Mouse (Mus musculus): ENCODE measurements around the gene Vmn1r1. TPM values are rescaled to one million over a fixed set of nuclear protein-coding genes. Genes with fewer than 3 reads are reported as not detected.

Vmn1r1 gene
- polyA plus RNA-seq, 1 experiment = not detected

- Histone ChIP-seq H3K27ac (ENCODE audit: insufficient read depth, low read length) (no peak overlapping the region), H3K4me3 (ENCODE audit: low read depth, low read length) (peak overlapping the region; percentile 0; the same call in 1 of the 2 replicates), H3K9me3 (replicated peaks; ENCODE audit: control insufficient read depth, insufficient read depth, low read length, poor library complexity, severe bottlenecking) (no peaks in the 10 kb centered on the region), H3K27me3 (ENCODE audit: control insufficient read depth, insufficient read depth, low read length, poor library complexity, severe bottlenecking) (no peaks in the 10 kb centered on the region), H3K4me1 (ENCODE audit: control insufficient read depth, insufficient read depth, low read length) (no peaks in the 10 kb centered on the region), H3K36me3 (ENCODE audit: control insufficient read depth, insufficient read depth, low read length, poor library complexity, severe bottlenecking) (no peaks in the 10 kb centered on the region), H3K9ac (ENCODE audit: low read depth, poor library complexity, severe bottlenecking) (no peak overlapping the region)
- TF ChIP-seq CTCF (IDR thresholded peaks at IDR 0.05; ENCODE audit: low read depth, low read length) (peak; percentile 94), POLR2A (IDR thresholded peaks at IDR 0.05; ENCODE audit: insufficient read depth, low read length) (no peak)
These were observed 23.9 kb downstream of the Vmn1r1 start for GRCm38 (mm10) chr1:182140370-182140769.

- H3K9ac ChIP-seq (ENCODE audit: low read depth, poor library complexity, severe bottlenecking) = no peak overlapping the region
- H3K9me3 ChIP-seq (replicated peaks; ENCODE audit: control insufficient read depth, insufficient read depth, low read length, poor library complexity, severe bottlenecking) = no peaks in the 10 kb centered on the region
- TF ChIP-seq CTCF (IDR thresholded peaks at IDR 0.05; ENCODE audit: low read depth, low read length) (no peak), EP300 (IDR thresholded peaks at IDR 0.05; ENCODE audit: insufficient read depth, low read depth, low read length) (no peak), POLR2A (IDR thresholded peaks at IDR 0.05; ENCODE audit: insufficient read depth, low read length) (no peak)
- H3K36me3 ChIP-seq (ENCODE audit: control insufficient read depth, insufficient read depth, low read length, poor library complexity, severe bottlenecking) = no peaks in the 10 kb centered on the region
- H3K4me1 ChIP-seq (ENCODE audit: control insufficient read depth, insufficient read depth, low read length) = no peaks in the 10 kb centered on the region
- H3K27ac ChIP-seq (ENCODE audit: insufficient read depth, low read length) = no peak overlapping the region
- peak overlapping the region; percentile 0; the same call in 1 of the 2 replicates for H3K4me3 ChIP-seq (ENCODE audit: low read depth, low read length)
- H3K27me3 ChIP-seq (ENCODE audit: control insufficient read depth, insufficient read depth, low read length, poor library complexity, severe bottlenecking) = no peaks in the 10 kb centered on the region
These were observed 24.3 kb downstream of the Vmn1r1 start for GRCm38 (mm10) chr1:182139937-182140336.

- Histone ChIP-seq H3K4me1 (ENCODE audit: control insufficient read depth, insufficient read depth, low read length) (no peaks in the 10 kb centered on the region), H3K36me3 (ENCODE audit: control insufficient read depth, insufficient read depth, low read length, poor library complexity, severe bottlenecking) (no peaks in the 10 kb centered on the region), H3K9ac (ENCODE audit: low read depth, poor library complexity, severe bottlenecking) (no peak overlapping the region)
These were observed 26.1 kb downstream of the Vmn1r1 start for GRCm38 (mm10) chr1:182138172-182138571.

GRCm38 (mm10) chr1:182137204-182138125 lies 26.8 kb downstream of the Vmn1r1 start:
- 0 out of 2 replicates have a peak overlapping the region, but pooled peaks have one; percentile 2 for H3K4me3 ChIP-seq (ENCODE audit: low read depth, low read length)
- no peak overlapping the region for H3K27ac ChIP-seq (ENCODE audit: insufficient read depth, low read length)
- no peaks in the 10 kb centered on the region for H3K27me3 ChIP-seq (ENCODE audit: control insufficient read depth, insufficient read depth, low read length, poor library complexity, severe bottlenecking)
- TF ChIP-seq POLR2A (IDR thresholded peaks at IDR 0.05; ENCODE audit: insufficient read depth, low read length) (no peak), CTCF (IDR thresholded peaks at IDR 0.05; ENCODE audit: low read depth, low read length) (no peak), EP300 (IDR thresholded peaks at IDR 0.05; ENCODE audit: insufficient read depth, low read depth, low read length) (no peak)
- no peaks in the 10 kb centered on the region for H3K4me1 ChIP-seq (ENCODE audit: control insufficient read depth, insufficient read depth, low read length)
- no peaks in the 10 kb centered on the region for H3K36me3 ChIP-seq (ENCODE audit: control insufficient read depth, insufficient read depth, low read length, poor library complexity, severe bottlenecking)
- H3K9me3 ChIP-seq (replicated peaks; ENCODE audit: control insufficient read depth, insufficient read depth, low read length, poor library complexity, severe bottlenecking) = no peaks in the 10 kb centered on the region
- H3K9ac ChIP-seq (ENCODE audit: low read depth, poor library complexity, severe bottlenecking) = no peak overlapping the region

More at GRCm38 (mm10) chr1:182138172-182138571, 26.1 kb downstream of the Vmn1r1 start:
- H3K4me3 ChIP-seq (ENCODE audit: low read depth, low read length) = no peak overlapping the region
- no peak overlapping the region for H3K27ac ChIP-seq (ENCODE audit: insufficient read depth, low read length)
- TF ChIP-seq CTCF (IDR thresholded peaks at IDR 0.05; ENCODE audit: low read depth, low read length) = peak; percentile 68
- TF ChIP-seq POLR2A (IDR thresholded peaks at IDR 0.05; ENCODE audit: insufficient read depth, low read length) = no peak
- no peak for TF ChIP-seq EP300 (IDR thresholded peaks at IDR 0.05; ENCODE audit: insufficient read depth, low read depth, low read length)
- no peaks in the 10 kb centered on the region for H3K9me3 ChIP-seq (replicated peaks; ENCODE audit: control insufficient read depth, insufficient read depth, low read length, poor library complexity, severe bottlenecking)
- H3K27me3 ChIP-seq (ENCODE audit: control insufficient read depth, insufficient read depth, low read length, poor library complexity, severe bottlenecking) = no peaks in the 10 kb centered on the region

- H3K27ac ChIP-seq (ENCODE audit: insufficient read depth, low read length) = no peak overlapping the region
- no peaks in the 10 kb centered on the region for H3K4me1 ChIP-seq (ENCODE audit: control insufficient read depth, insufficient read depth, low read length)
- TF ChIP-seq CTCF (IDR thresholded peaks at IDR 0.05; ENCODE audit: low read depth, low read length) (peak; percentile 94), POLR2A (IDR thresholded peaks at IDR 0.05; ENCODE audit: insufficient read depth, low read length) (no peak)
- H3K9ac ChIP-seq (ENCODE audit: low read depth, poor library complexity, severe bottlenecking) = no peak overlapping the region
- H3K9me3 ChIP-seq (replicated peaks; ENCODE audit: control insufficient read depth, insufficient read depth, low read length, poor library complexity, severe bottlenecking) = no peaks in the 10 kb centered on the region
- no peaks in the 10 kb centered on the region for H3K27me3 ChIP-seq (ENCODE audit: control insufficient read depth, insufficient read depth, low read length, poor library complexity, severe bottlenecking)
- H3K36me3 ChIP-seq (ENCODE audit: control insufficient read depth, insufficient read depth, low read length, poor library complexity, severe bottlenecking) = peaks cover 9% of the 10 kb centered on the region; the same call in 1 of the 2 replicates
- no peak overlapping the region for H3K4me3 ChIP-seq (ENCODE audit: low read depth, low read length)
These were observed 33.5 kb downstream of the Vmn1r1 start for GRCm38 (mm10) chr1:182130830-182131229.

- Histone ChIP-seq H3K36me3 (ENCODE audit: control insufficient read depth, insufficient read depth, low read length, poor library complexity, severe bottlenecking) (peaks cover 9% of the 10 kb centered on the region; the same call in 1 of the 2 replicates), H3K4me3 (ENCODE audit: low read depth, low read length) (peak overlapping the region; percentile 65), H3K4me1 (ENCODE audit: control insufficient read depth, insufficient read depth, low read length) (no peaks in the 10 kb centered on the region), H3K27me3 (ENCODE audit: control insufficient read depth, insufficient read depth, low read length, poor library complexity, severe bottlenecking) (no peaks in the 10 kb centered on the region), H3K9ac (ENCODE audit: low read depth, poor library complexity, severe bottlenecking) (peak overlapping the region; percentile 56), H3K27ac (ENCODE audit: insufficient read depth, low read length) (no peak overlapping the region), H3K9me3 (replicated peaks; ENCODE audit: control insufficient read depth, insufficient read depth, low read length, poor library complexity, severe bottlenecking) (no peaks in the 10 kb centered on the region)
- TF ChIP-seq CTCF (IDR thresholded peaks at IDR 0.05; ENCODE audit: low read depth, low read length) (no peak), POLR2A (IDR thresholded peaks at IDR 0.05; ENCODE audit: insufficient read depth, low read length) (no peak), EP300 (IDR thresholded peaks at IDR 0.05; ENCODE audit: insufficient read depth, low read depth, low read length) (no peak)
These were observed 39.3 kb downstream of the Vmn1r1 start for GRCm38 (mm10) chr1:182124924-182125368.

All from ES-Bruce4 (cell line).